Mouse (Mus musculus) yolk sac, embryonic 10.5 days (tissue): Measurements from ENCODE around the gene Zfp978.
"Not testable (repeated sequence)": the region's sequence is repeated elsewhere in the genome, so short reads cannot be mapped to it uniquely, and the experiment has no call there.

ENCODE experiments used
- DNase-seq: peaks from one replicate; pipeline ENCODE4 v3.0.0-alpha.2; 2017; ENCODE audit warnings: low spot score

Gene Zfp978

DNA sequence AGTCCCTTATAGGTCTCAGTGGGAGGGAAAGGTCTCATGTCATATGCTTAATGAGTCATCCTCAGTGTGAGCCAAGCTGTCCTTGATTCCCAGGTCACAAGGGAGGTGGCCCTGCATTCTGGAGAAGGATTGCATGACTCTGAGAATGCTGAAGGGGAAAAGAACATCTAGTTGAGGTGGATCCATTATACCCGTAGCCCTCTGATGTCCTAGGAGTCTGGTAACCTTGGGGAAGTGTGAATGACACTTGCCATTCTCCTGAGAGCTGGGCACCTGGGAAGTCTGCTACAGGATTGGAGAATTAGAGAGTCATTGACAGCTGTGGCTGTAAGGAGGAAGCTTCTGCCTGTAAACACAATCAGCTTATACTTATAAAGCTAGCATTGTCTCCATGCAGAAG lies 55.3 kb downstream of the Zfp978 start:
- DNase-seq, result not testable (repeated sequence)

DNA sequence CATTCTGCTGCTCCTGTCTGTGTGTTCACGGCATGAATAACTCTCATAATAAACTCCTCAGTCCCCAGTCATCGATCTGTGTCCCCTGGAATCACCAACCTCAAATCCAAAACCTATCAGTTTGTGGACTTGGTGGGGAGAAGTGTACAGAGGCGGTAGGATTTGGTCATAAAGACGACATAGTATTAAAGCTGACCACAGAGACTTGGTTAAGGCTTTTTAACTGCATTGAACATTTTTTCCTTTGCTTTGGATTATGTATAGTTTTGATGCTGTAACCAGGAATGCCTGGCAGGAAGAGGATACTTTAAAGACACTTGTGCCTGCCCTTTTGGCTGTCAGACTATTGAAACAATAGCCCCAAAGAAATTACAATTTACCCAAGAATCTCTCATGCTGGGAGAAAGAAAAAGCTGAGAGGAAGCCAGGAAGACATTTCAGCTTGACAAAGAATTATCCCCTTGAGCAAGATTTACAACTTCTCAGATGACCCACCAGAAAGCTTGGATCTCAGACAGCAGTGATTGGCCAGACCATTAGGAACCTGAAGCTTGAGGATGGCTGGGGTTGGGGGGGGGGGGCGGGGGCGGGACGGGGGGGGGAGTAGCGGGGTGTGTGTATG lies 56.2 kb downstream of the Zfp978 start:
- peak; percentile 42 for DNase-seq

GRCm38 (mm10) chr4:147417921-147418320 lies 56.8 kb downstream of the Zfp978 start:
- DNase-seq, result peak; percentile 22

DNA sequence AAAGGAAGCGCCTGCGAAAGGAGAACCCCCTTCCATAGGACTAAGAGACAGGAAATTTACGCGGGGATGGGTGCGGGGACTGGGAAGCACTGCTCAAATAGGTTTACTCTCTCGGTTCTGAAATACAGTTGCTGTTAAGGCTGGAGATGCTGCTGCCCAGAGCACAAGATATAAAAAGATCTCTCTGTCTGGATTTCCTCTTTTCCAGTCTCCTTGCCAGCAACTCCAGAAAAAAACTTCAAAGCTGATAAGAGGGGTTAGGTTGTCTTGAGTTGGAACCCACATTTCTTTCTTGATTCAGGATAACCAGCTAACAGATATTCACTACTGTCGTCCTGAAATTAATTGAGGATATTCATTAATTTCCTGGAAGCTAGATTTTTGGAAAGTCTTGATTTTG lies 57.2 kb downstream of the Zfp978 start:
- DNase-seq, result not testable (repeated sequence)

GRCm38 (mm10) chr4:147419190-147419589 lies 58.1 kb downstream of the Zfp978 start:
- DNase-seq, result peak; percentile 14

DNA sequence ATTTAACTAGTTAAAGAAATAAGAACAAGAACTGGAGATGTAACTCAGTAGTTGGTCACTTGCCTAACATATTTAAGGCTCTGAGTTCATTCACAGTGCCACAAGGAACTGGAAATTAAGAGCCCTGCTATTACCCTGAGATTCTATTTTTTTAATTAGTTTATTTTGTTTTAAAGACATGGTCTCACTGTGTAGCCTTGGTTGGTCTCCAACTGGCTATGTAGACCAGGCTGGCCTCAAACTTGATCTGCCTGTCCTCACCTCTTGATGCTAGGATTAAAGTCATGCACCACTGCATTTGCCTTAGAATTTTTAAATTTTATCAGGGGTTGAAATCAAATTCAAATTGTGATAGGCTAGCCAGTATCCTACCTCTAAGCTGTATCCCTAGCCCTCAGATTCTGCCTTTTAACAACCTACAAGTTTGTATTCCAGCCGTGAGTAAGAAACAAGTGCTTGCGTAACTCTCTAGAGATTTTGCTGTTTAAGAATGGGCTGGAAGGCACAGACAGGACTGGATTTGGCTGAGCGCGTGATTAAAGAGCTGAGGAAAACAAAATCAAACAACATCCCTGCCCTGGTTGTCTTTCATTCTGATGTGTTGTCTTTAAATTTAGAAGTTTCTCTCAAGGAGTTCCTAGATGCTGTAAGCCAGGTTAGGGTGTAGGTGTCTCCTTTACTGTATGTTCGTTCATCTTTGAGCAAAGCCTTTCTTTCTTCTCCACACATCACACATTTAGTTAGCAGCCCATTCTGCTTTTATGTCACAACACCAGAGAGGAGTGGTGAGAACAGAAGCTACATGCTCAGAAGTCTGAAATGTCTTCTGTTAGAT lies 58.9 kb downstream of the Zfp978 start:
- peak; percentile 53 for DNase-seq

GRCm38 (mm10) chr4:147420794-147421193 lies 59.7 kb downstream of the Zfp978 start:
- no peak for DNase-seq

DNA sequence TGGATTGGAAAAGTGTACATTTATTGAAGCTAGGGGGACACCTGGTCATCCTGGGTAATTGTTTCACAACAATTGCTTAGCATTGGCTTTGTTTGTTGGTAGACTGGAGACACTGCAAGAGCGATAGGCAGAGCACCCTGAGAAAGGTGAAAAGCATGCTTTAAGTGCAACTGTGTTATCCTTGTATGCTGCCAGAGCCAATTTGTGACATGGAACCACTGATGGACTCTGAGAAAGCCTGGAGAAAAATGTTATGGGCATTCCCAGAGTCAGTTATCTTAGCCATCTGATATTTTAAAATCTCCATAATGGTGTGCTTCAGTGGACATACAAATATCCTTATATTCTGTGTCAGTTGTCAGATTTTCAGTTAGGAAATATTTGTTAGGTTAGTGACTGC lies 60.2 kb downstream of the Zfp978 start:
- DNase-seq, result not testable (repeated sequence)

DNA sequence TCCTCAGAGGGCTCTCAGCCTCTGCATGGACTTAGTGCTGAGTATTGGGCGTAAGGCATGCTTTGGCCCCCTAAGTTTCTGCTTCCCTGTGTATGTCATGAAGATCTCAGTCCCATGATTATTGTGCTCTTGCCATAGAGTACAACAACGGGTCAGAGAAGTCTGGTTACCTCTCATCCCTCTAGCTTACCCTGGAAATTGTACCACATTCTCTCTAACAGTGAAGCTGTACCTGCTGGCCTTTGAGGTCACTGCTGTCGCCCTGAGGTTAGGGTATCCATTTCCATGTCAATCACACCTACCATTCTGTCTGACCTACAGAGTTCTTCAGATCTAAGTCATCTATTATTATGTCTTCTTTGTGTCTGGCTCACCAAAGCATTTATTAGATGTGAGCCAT lies 62.0 kb downstream of the Zfp978 start:
- peak; percentile 36 for DNase-seq

GRCm38 (mm10) chr4:147423641-147424298 lies 62.7 kb downstream of the Zfp978 start:
- DNase-seq, result peak; percentile 26

DNA sequence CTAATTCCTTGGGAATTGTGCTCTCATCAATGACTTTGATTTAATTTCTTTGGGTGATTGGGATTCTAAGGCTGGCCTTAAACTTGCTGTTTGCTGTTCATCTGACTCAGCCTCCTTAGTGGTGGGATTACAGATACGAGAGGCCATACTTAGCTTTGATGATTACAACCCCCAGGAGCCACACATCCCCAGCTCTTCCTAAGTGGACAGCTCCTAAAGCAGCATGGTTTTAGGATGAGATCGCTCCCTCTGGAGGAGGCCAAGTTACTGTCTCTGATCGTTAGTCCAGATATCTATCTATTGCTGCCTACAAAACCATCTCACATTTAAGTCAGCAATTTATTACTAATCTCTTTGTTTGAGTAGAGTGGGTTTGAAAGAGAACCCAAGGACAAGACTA lies 63.3 kb downstream of the Zfp978 start:
- DNase-seq, result not testable (repeated sequence)

DNA sequence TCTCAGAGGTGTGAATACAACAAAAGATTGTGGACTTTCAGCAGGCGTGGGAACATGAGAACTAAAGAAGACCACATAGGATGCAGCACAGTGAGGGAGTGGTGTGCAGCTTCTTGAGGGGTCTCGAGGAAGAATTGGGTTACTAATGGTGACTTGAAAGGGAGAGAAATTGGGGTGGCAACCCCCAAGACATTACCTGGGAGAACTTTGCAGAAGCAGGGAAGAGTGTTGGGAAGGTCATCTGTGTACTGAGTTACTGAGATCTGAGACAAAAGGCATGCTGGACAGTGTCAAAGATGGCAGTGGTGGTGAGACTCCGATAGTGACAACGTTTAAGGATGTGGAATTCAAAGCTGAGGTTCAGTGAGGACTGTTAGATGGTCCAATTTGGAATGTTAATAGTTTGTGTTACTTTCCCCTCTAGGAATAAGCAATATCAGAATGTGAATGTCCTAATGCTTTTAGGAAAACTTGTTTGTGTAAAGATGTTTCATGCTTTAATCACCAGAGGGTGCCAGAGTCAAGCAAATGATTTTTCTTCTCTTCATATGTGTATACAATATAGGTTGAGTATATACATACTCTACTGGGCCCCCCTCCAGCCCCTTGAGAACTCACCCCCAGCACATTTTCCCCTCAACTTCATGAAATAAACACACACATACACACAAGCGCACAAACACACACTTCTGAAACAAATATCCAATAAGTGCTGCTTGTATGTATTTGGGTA lies 64.7 kb downstream of the Zfp978 start:
- DNase-seq, result peak; percentile 49

DNA sequence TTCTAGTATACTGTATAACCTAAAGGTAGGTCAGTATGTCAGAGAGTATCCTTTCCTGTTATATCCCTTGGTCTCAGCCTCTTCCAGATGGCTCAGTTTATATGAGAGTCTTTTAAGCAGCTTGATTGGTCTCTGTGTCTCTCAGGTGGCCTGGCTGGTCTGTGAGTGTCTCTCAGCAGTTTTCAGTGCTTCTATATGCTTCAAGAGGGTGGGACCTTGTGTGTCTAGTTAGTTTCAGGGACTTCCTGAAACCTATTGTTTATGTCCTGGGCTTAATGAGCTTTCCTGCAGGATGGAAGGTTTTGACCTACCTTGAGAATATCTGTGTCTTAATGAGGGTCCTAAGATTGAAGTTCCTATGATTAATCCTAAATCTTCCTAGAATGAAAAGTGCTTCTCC lies 69.5 kb downstream of the Zfp978 start:
- DNase-seq, result peak; percentile 13

GRCm38 (mm10) chr4:147431696-147432442 lies 70.8 kb downstream of the Zfp978 start:
- peak; percentile 78 for DNase-seq

DNA sequence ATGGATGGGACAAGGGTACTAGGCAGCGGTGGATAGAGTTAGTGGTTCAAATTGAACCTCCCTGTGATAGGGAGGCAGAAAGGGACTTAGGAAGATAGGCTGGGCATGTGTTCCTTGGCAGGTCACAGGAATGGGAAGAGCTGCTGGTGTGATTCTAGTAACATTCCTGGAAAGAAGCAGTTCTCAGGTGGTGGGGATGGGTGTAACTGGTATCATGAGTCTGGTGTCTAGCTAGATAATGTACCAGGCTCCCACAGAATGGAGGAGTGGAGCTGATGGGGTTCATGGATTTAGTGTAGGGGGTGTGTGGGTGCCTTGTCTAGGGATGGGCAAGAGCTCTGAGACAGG lies 71.3 kb downstream of the Zfp978 start:
- DNase-seq, result no peak

DNA sequence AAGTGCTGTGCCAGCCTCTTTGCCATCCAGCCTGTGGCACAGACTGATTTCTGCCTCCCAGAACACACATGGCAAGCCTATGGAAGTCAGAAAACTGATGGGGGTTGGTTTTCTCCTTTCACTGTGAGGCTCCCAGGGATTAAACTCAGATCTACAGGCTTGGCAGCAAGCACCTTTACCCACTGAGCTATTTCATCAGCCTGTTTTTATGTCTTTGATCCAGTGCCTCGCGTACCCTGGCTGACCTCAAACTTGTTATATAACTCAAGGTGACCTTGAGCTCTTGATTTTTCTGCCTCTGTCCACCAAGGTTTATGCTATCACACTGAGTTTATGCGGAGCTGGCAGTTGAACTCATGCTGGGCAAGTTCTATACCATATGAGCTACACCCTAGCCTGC lies 71.9 kb downstream of the Zfp978 start:
- peak; percentile 18 for DNase-seq

DNA sequence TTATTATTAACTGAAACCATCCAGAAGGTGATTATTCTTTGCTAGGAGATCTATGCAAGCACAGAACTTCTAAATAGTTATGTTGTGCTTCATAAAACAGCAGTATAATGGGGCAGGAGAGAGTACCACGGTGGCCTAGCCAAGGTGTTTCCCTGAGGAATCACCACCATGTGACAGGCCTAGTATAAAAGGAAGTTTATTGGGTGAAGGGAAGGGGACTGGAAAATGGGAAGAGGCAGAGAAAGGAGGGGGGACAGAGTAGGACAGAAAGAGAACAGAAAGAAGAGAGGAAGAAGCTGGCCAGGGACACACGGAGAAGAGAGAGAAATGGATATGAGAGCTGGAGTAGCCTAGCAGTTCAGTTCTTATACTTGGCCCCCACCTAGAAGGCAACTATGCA lies 72.8 kb downstream of the Zfp978 start:
- peak; percentile 31 for DNase-seq
